ENCODE assay signal across 20 mouse cellular contexts in the genomic region with DNA sequence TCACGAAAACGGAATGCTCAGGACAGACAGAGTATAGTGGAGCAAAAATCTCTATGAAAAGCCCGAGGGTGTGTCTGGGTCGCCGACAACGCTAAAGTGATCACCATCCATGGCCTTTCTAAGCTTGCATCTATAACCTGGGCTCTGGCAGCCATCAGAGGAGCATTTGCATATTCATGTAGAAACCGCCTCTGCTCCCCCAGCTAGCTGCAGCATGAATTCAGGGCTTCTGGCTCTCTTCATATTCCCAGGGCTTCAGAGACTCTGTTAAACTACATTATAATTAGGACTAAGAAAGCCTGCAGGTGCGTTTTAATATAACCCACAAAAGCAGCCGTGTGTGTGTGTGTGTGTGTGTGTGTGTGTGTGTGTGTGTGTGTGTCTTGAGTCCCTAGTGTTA. TPM values are rescaled to one million over a fixed set of nuclear protein-coding genes. Genes with fewer than 3 reads are reported as not detected.
A peak's percentile ranks its signal among the peaks of the same experiment; 100 is the strongest.
DNase-seq lines count a peak whose midpoint lies in the region; ATAC-seq lines count a peak whose summit lies in the region.
"Had no signal": no experiment of that assay in that cellular context is flagged by ENCODE, and none has a peak within 500 bp of the region (broad histone marks: within the 10 kb centered on the region; RNA-seq: fewer than 3 reads in every experiment).

No protein-coding gene starts in this region.

- no peak for DNase-seq in forebrain, embryonic 11.5 days (ENCODE audit: low spot score)
- DNase-seq in right cerebral cortex, postnatal 25 days: no peak
- DNase-seq: adrenal gland, postnatal 25 days; cerebellum, adult 18-20 months; cerebellum, postnatal 36 days; kidney, adult 2 months; kidney, postnatal 25 days; layer of hippocampus, adult 9-11 months; liver, embryonic 13.5 days had no signal

- H3K9ac ChIP-seq in forebrain, embryonic 13.5 days: no peak overlapping the region
- H3K9ac ChIP-seq in forebrain, embryonic 11.5 days (ENCODE audit: low read length): no peak overlapping the region
- no peak overlapping the region for H3K9ac ChIP-seq in forebrain, embryonic 15.5 days (replicated peaks)
- no peak overlapping the region for H3K9ac ChIP-seq in hindbrain, embryonic 16.5 days (ENCODE audit: low read depth, low read length)
- H3K9ac ChIP-seq in midbrain, embryonic 16.5 days (ENCODE audit: low read depth, low read length): no peak overlapping the region
- H3K9ac ChIP-seq in kidney, embryonic 14.5 days (ENCODE audit: low read depth, low read length): no peak overlapping the region
- H3K9ac ChIP-seq: embryonic facial prominence, embryonic 12.5 days; limb, embryonic 13.5 days; liver, embryonic 13.5 days; lung, embryonic 14.5 days; midbrain, embryonic 12.5 days had no signal

- peaks cover 50% of the 10 kb centered on the region for H3K4me1 ChIP-seq in forebrain, embryonic 13.5 days
- H3K4me1 ChIP-seq in forebrain, embryonic 11.5 days (replicated peaks; ENCODE audit: control insufficient read depth, insufficient read depth, low read length): peaks cover 4% of the 10 kb centered on the region; the same call in 1 of the 2 replicates
- H3K4me1 ChIP-seq in forebrain, embryonic 15.5 days: peaks cover 53% of the 10 kb centered on the region
- H3K4me1 ChIP-seq in hindbrain, embryonic 16.5 days (ENCODE audit: control insufficient read depth, insufficient read depth, low read depth, low read length): peaks cover 21% of the 10 kb centered on the region
- peaks cover 18% of the 10 kb centered on the region for H3K4me1 ChIP-seq in midbrain, embryonic 16.5 days (ENCODE audit: control insufficient read depth, insufficient read depth, low read length)
- 0 out of 2 replicates have a peak, but pooled peaks cover 2% of the 10 kb centered on the region for H3K4me1 ChIP-seq in kidney, embryonic 14.5 days (ENCODE audit: control insufficient read depth, insufficient read depth, low read length)

- no peaks in the 10 kb centered on the region for H3K27me3 ChIP-seq in forebrain, embryonic 13.5 days
- H3K27me3 ChIP-seq in forebrain, embryonic 11.5 days (ENCODE audit: control insufficient read depth, insufficient read depth, low read length): no peaks in the 10 kb centered on the region
- H3K27me3 ChIP-seq in forebrain, embryonic 15.5 days: no peaks in the 10 kb centered on the region
- no peaks in the 10 kb centered on the region for H3K27me3 ChIP-seq in hindbrain, embryonic 16.5 days (replicated peaks; ENCODE audit: control insufficient read depth, insufficient read depth, low read length)
- no peaks in the 10 kb centered on the region for H3K27me3 ChIP-seq in midbrain, embryonic 16.5 days (ENCODE audit: control insufficient read depth, insufficient read depth, low read depth, low read length)
- H3K27me3 ChIP-seq in kidney, embryonic 14.5 days (ENCODE audit: control insufficient read depth, insufficient read depth, low read length): peaks cover 3% of the 10 kb centered on the region; the same call in 1 of the 2 replicates
- H3K27me3 ChIP-seq: embryonic facial prominence, embryonic 12.5 days had no signal

- H3K9me3 ChIP-seq in forebrain, embryonic 13.5 days (replicated peaks): no peaks in the 10 kb centered on the region
- H3K9me3 ChIP-seq in forebrain, embryonic 11.5 days (ENCODE audit: control insufficient read depth, low read length): no peaks in the 10 kb centered on the region
- no peaks in the 10 kb centered on the region for H3K9me3 ChIP-seq in forebrain, embryonic 15.5 days
- no peaks in the 10 kb centered on the region for H3K9me3 ChIP-seq in hindbrain, embryonic 16.5 days (ENCODE audit: control insufficient read depth, low read length)
- no peaks in the 10 kb centered on the region for H3K9me3 ChIP-seq in midbrain, embryonic 16.5 days (replicated peaks; ENCODE audit: control insufficient read depth, low read length, poor library complexity, severe bottlenecking)
- H3K9me3 ChIP-seq in kidney, embryonic 14.5 days (ENCODE audit: control insufficient read depth, low read length): no peaks in the 10 kb centered on the region
- H3K9me3 ChIP-seq: embryonic facial prominence, embryonic 12.5 days; heart, embryonic 10.5 days; limb, embryonic 13.5 days; liver, embryonic 13.5 days; midbrain, embryonic 12.5 days had no signal

- no peaks in the 10 kb centered on the region for H3K36me3 ChIP-seq in forebrain, embryonic 13.5 days (ENCODE audit: poor library complexity, severe bottlenecking)
- no peaks in the 10 kb centered on the region for H3K36me3 ChIP-seq in forebrain, embryonic 11.5 days (ENCODE audit: control insufficient read depth, insufficient read depth, low read length)
- H3K36me3 ChIP-seq in forebrain, embryonic 15.5 days: no peaks in the 10 kb centered on the region
- H3K36me3 ChIP-seq in hindbrain, embryonic 16.5 days (ENCODE audit: control insufficient read depth, insufficient read depth, low read length): no peaks in the 10 kb centered on the region
- no peaks in the 10 kb centered on the region for H3K36me3 ChIP-seq in midbrain, embryonic 16.5 days (ENCODE audit: control insufficient read depth, insufficient read depth, low read length)
- H3K36me3 ChIP-seq in kidney, embryonic 14.5 days (ENCODE audit: control insufficient read depth, insufficient read depth, low read length): no peaks in the 10 kb centered on the region
- H3K36me3 ChIP-seq: embryonic facial prominence, embryonic 12.5 days; heart, embryonic 10.5 days; limb, embryonic 13.5 days; liver, embryonic 13.5 days; midbrain, embryonic 12.5 days had no signal

- no peak overlapping the region for H3K4me3 ChIP-seq in forebrain, embryonic 13.5 days
- H3K4me3 ChIP-seq in forebrain, embryonic 11.5 days (ENCODE audit: low read depth, low read length): no peak overlapping the region
- no peak overlapping the region for H3K4me3 ChIP-seq in forebrain, embryonic 15.5 days
- H3K4me3 ChIP-seq in hindbrain, embryonic 16.5 days (ENCODE audit: low read length): no peak overlapping the region
- no peak overlapping the region for H3K4me3 ChIP-seq in midbrain, embryonic 16.5 days (ENCODE audit: low read depth, low read length)
- no peak overlapping the region for H3K4me3 ChIP-seq in kidney, embryonic 14.5 days (ENCODE audit: low read length)
- H3K4me3 ChIP-seq: embryonic facial prominence, embryonic 12.5 days; heart, embryonic 10.5 days; limb, embryonic 13.5 days; liver, embryonic 13.5 days; midbrain, embryonic 12.5 days had no signal

- H3K4me2 ChIP-seq in forebrain, embryonic 13.5 days: no peak overlapping the region
- H3K4me2 ChIP-seq in forebrain, embryonic 11.5 days (ENCODE audit: low read depth, low read length, severe bottlenecking): no peak overlapping the region
- H3K4me2 ChIP-seq in forebrain, embryonic 15.5 days (replicated peaks): no peak overlapping the region
- no peak overlapping the region for H3K4me2 ChIP-seq in hindbrain, embryonic 16.5 days (ENCODE audit: low read length)
- H3K4me2 ChIP-seq in midbrain, embryonic 16.5 days (ENCODE audit: low read length): no peak overlapping the region
- no peak overlapping the region for H3K4me2 ChIP-seq in kidney, embryonic 14.5 days (replicated peaks; ENCODE audit: low read depth, low read length)
- H3K4me2 ChIP-seq: embryonic facial prominence, embryonic 12.5 days; limb, embryonic 13.5 days; liver, embryonic 13.5 days; lung, embryonic 14.5 days; midbrain, embryonic 12.5 days had no signal

- peak overlapping the region; percentile 54; the same call in 1 of the 2 replicates for H3K27ac ChIP-seq in forebrain, embryonic 13.5 days
- H3K27ac ChIP-seq in forebrain, embryonic 11.5 days (ENCODE audit: low read depth, low read length): no peak overlapping the region
- H3K27ac ChIP-seq in forebrain, embryonic 15.5 days (replicated peaks): peak overlapping the region; percentile 38
- H3K27ac ChIP-seq in hindbrain, embryonic 16.5 days (ENCODE audit: low read depth, low read length): peak overlapping the region; percentile 0; the same call in 1 of the 2 replicates
- H3K27ac ChIP-seq in midbrain, embryonic 16.5 days (ENCODE audit: low read length): peak overlapping the region; percentile 47
- no peak overlapping the region for H3K27ac ChIP-seq in kidney, embryonic 14.5 days (ENCODE audit: low read depth, low read length)
- H3K27ac ChIP-seq: embryonic facial prominence, embryonic 12.5 days; limb, embryonic 13.5 days; liver, embryonic 13.5 days; midbrain, embryonic 12.5 days had no signal

- no peak for ATAC-seq in forebrain, embryonic 13.5 days
- no peak for ATAC-seq in forebrain, embryonic 11.5 days (replicated peaks; ENCODE audit: low FRiP score)
- ATAC-seq in forebrain, embryonic 15.5 days (replicated peaks): no peak
- ATAC-seq in hindbrain, embryonic 16.5 days: no peak
- ATAC-seq in midbrain, embryonic 16.5 days: no peak
- no peak for ATAC-seq in kidney, embryonic 14.5 days (ENCODE audit: low FRiP score, low TSS enrichment)
- ATAC-seq in megakaryocyte, adult 5-6 weeks (ENCODE audit: poor library complexity, severe bottlenecking): no peak

- WGBS in forebrain, embryonic 13.5 days: 52% methylated on average over 9 of the region's 9 CpGs
- WGBS in forebrain, embryonic 11.5 days: 66% methylated on average over 9 of the region's 9 CpGs
- WGBS in forebrain, embryonic 15.5 days: 39% methylated on average over 9 of the region's 9 CpGs
- WGBS in hindbrain, embryonic 16.5 days: 32% methylated on average over 9 of the region's 9 CpGs
- 35% methylated on average over 9 of the region's 9 CpGs for WGBS in midbrain, embryonic 16.5 days
- 64% methylated on average over 9 of the region's 9 CpGs for WGBS in kidney, embryonic 14.5 days

RNA-seq across cellular contexts. Expression of a gene that starts 59.7 kb away (rescaled TPM):
- 14.7 and 17.6 TPM in 2 replicates for polyA plus RNA-seq in forebrain, embryonic 13.5 days (2015; fragmentation: Nextera tagmentation; extraction: Ambion mirVana)
- polyA plus RNA-seq in forebrain, embryonic 11.5 days (2014; fragmentation: Nextera tagmentation; extraction: Ambion mirVana): 5.0 and 5.2 TPM in 2 replicates
- 25.7 and 27.4 TPM in 2 replicates for polyA plus RNA-seq in forebrain, embryonic 15.5 days (2015; fragmentation: Nextera tagmentation; extraction: Ambion mirVana)
- 20.8 and 22.5 TPM in 2 replicates for polyA plus RNA-seq in hindbrain, embryonic 16.5 days (2015; fragmentation: Nextera tagmentation; extraction: Ambion mirVana)
- 22.7 and 24.2 TPM in 2 replicates for polyA plus RNA-seq in midbrain, embryonic 16.5 days (2015; fragmentation: Nextera tagmentation; extraction: Ambion mirVana)
- 2.0 and 2.2 TPM in 2 replicates for polyA plus RNA-seq in kidney, embryonic 14.5 days (2014; fragmentation: Nextera tagmentation; extraction: Ambion mirVana)
- 10.4 and 11.6 TPM in 2 replicates for total RNA-seq in megakaryocyte, adult 5-6 weeks (2015)
- 36.2 and 41.9 TPM in 2 replicates for total RNA-seq in megakaryocyte, adult 5-6 weeks (2017)

Comparison
In these comparisons a context has a peak if more than half of its experiments do, and no peak if none do; other contexts are left out.
1. H3K27ac ChIP-seq: peak in forebrain, embryonic 13.5 days (single experiment), forebrain, embryonic 15.5 days (single experiment), hindbrain, embryonic 16.5 days (single experiment) and midbrain, embryonic 16.5 days (single experiment); none in forebrain, embryonic 11.5 days (single experiment) and kidney, embryonic 14.5 days (single experiment).